ENCODE assay signal across 8 mouse cellular contexts in the genomic region with DNA sequence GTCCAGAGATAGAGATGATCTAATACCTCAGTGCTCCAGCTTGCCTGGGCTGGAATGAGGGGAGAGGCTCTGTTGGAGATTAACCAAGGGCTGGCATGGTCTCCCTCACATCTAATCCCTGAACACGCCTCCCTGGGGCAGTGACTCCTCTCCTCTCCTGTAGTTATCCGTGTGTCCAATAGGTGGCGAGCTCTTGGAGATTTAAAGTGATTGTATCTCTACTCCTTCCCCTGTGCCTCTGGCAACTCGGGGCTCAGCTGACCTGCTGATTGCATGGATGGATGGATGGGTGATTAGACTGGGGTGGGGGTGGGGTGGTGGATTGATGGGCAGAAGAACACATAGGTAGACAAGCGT. TPM values are rescaled to one million over a fixed set of nuclear protein-coding genes. Genes with fewer than 3 reads are reported as not detected.
DNase-seq lines count a peak whose midpoint lies in the region; ATAC-seq and TF ChIP-seq lines count a peak whose summit lies in the region.

No protein-coding gene starts in this region.

- no peaks in the 10 kb centered on the region for H3K36me3 ChIP-seq in kidney, embryonic 15.5 days

- H3K27me3 ChIP-seq in kidney, embryonic 15.5 days: no peaks in the 10 kb centered on the region

- 22% methylated on average over 5 of the region's 5 CpGs for WGBS in bone marrow, adult 2 months
- 14% methylated on average over 5 of the region's 5 CpGs for WGBS in kidney, embryonic 15.5 days

- DNase-seq in cerebellum, adult 11 months: peak; percentile 65
- peak; percentile 45 for DNase-seq in 3134 (ENCODE audit: extremely low read depth, insufficient read length, low spot score)
- peak; percentile 94 for DNase-seq in gastrocnemius, adult 18-20 months (ENCODE audit: low spot score)
- DNase-seq in lung, postnatal 10 days: peak; percentile 83
- DNase-seq in thymus, postnatal 10 days (ENCODE audit: low spot score in 2 of 2): peak; percentile 37 to 59

- H3K9ac ChIP-seq in kidney, embryonic 15.5 days: no peak overlapping the region

- peak; percentile 53; the same call in 1 of the 2 replicates for TF ChIP-seq CTCF in bone marrow, adult 2 months (IDR thresholded peaks at IDR 0.05; ENCODE audit: control insufficient read depth, insufficient read depth, low read length)

- ATAC-seq in cerebellum, adult (ENCODE audit: insufficient number of reproducible peaks, low FRiP score, low TSS enrichment): no peak
- ATAC-seq in kidney, embryonic 15.5 days (replicated peaks; ENCODE audit: low FRiP score): 0 out of 2 replicates have a peak, but pooled peaks have one; percentile 22

- H3K4me2 ChIP-seq in kidney, embryonic 15.5 days: no peak overlapping the region

- H3K4me1 ChIP-seq in bone marrow, adult 2 months (ENCODE audit: control insufficient read depth, insufficient read depth, low read length): peaks cover 4% of the 10 kb centered on the region
- H3K4me1 ChIP-seq in kidney, embryonic 15.5 days: peaks cover 75% of the 10 kb centered on the region

- no peak overlapping the region for H3K27ac ChIP-seq in bone marrow, adult 2 months (ENCODE audit: control insufficient read depth, insufficient read depth, low read depth, low read length, poor library complexity)
- H3K27ac ChIP-seq in kidney, embryonic 15.5 days: peak overlapping the region; percentile 14; the same call in 1 of the 2 replicates

- H3K4me3 ChIP-seq in bone marrow, adult 2 months (replicated peaks; ENCODE audit: control insufficient read depth, low read depth, low read length): no peak overlapping the region
- no peak overlapping the region for H3K4me3 ChIP-seq in kidney, embryonic 15.5 days (replicated peaks)

- no peaks in the 10 kb centered on the region for H3K9me3 ChIP-seq in kidney, embryonic 15.5 days (replicated peaks)

- TF ChIP-seq POLR2A in bone marrow, adult 2 months (IDR thresholded peaks at IDR 0.05; ENCODE audit: borderline replicate concordance, control insufficient read depth, low read depth, low read length): no peak

RNA-seq across cellular contexts. Expression of a gene that starts 9.9 kb away (rescaled TPM):
- polyA plus RNA-seq in bone marrow, adult 2 months (2011; ENCODE audit: insufficient read depth, insufficient read length, low replicate concordance, missing spikeins): 1.2 and 2.6 TPM in 2 replicates
- total RNA-seq in gastrocnemius, adult 18-20 months (2021): 100 to 1,000 TPM; 125 to 221 TPM
- polyA plus RNA-seq in kidney, embryonic 15.5 days (2015; fragmentation: Nextera tagmentation; extraction: Ambion mirVana): 31.9 and 36.8 TPM in 2 replicates

RNA-seq across cellular contexts. Expression of a gene that starts 24.8 kb away (rescaled TPM):
- 0.95 TPM in 1 of 2 replicates, not detected in the other for polyA plus RNA-seq in bone marrow, adult 2 months (2011; ENCODE audit: insufficient read depth, insufficient read length, low replicate concordance, missing spikeins)
- total RNA-seq in gastrocnemius, adult 18-20 months (2021): not detected
- polyA plus RNA-seq in kidney, embryonic 15.5 days (2015; fragmentation: Nextera tagmentation; extraction: Ambion mirVana): 0.13 TPM in 1 of 2 replicates, not detected in the other

RNA-seq across cellular contexts. Expression of a gene that starts 30.3 kb away (rescaled TPM):
- polyA plus RNA-seq in bone marrow, adult 2 months (2011; ENCODE audit: insufficient read depth, insufficient read length, low replicate concordance, missing spikeins): 3.3 TPM in 1 of 2 replicates, not detected in the other
- 1 to 10 TPM; 3.9 to 5.4 TPM for total RNA-seq in gastrocnemius, adult 18-20 months (2021)
- 4.5 and 5.2 TPM in 2 replicates for polyA plus RNA-seq in kidney, embryonic 15.5 days (2015; fragmentation: Nextera tagmentation; extraction: Ambion mirVana)

RNA-seq across cellular contexts. Expression of a gene that starts 33.6 kb away (rescaled TPM):
- 12.0 and 36.1 TPM in 2 replicates for polyA plus RNA-seq in bone marrow, adult 2 months (2011; ENCODE audit: insufficient read depth, insufficient read length, low replicate concordance, missing spikeins)
- total RNA-seq in gastrocnemius, adult 18-20 months (2021): 10 to 100 TPM in 1 of 2 experiments, 1 to 10 TPM in 1; 7.9 to 10.5 TPM
- 9.6 and 10.2 TPM in 2 replicates for polyA plus RNA-seq in kidney, embryonic 15.5 days (2015; fragmentation: Nextera tagmentation; extraction: Ambion mirVana)

RNA-seq across cellular contexts. Expression of a gene that starts 36.6 kb away (rescaled TPM):
- not detected in 2 replicates for polyA plus RNA-seq in bone marrow, adult 2 months (2011; ENCODE audit: insufficient read depth, insufficient read length, low replicate concordance, missing spikeins)
- total RNA-seq in gastrocnemius, adult 18-20 months (2021): 1 to 10 TPM in 1 of 2 experiments, under 1 TPM in 1; 0.43 to 1.9 TPM
- polyA plus RNA-seq in kidney, embryonic 15.5 days (2015; fragmentation: Nextera tagmentation; extraction: Ambion mirVana): 0.17 and 0.21 TPM in 2 replicates
